Comparison of ENCODE assay signal across 18 mouse cellular contexts in genomic region chr6:4728305-4728704, GRCm38 (mm10).
"Had no signal": no experiment of that assay in that cellular context is flagged by ENCODE, and none has a peak within 500 bp of the region (broad histone marks: within the 10 kb centered on the region; RNA-seq: fewer than 3 reads in every experiment).

No protein-coding gene starts in this region.

- ATAC-seq: hindbrain, embryonic 16.5 days; inflammation-experienced regulatory T-cells, adult 6 months; intestine, embryonic 15.5 days; intestine, postnatal 0 days had no signal

- DNase-seq: gastrocnemius, postnatal 14 days; gastrocnemius, postnatal 36 days; heart, adult 18-20 months; heart, postnatal 10 days; heart, postnatal 36 days; kidney, adult 18-20 months; kidney, adult 8-10 months; kidney, postnatal 10 days; kidney, postnatal 25 days; kidney, postnatal 4 days; layer of hippocampus, adult 9-11 months; layer of hippocampus, postnatal 36 days; liver; liver, embryonic 13.5 days had no signal
